Mouse (Mus musculus): ENCODE results near the gene Cyp2c40. TPM values are rescaled to one million over a fixed set of nuclear protein-coding genes. Genes with fewer than 3 reads are reported as not detected.

Gene Cyp2c40
- polyA plus RNA-seq (2012; fragmentation: generic; extraction: Trizol), result not detected

DNA sequence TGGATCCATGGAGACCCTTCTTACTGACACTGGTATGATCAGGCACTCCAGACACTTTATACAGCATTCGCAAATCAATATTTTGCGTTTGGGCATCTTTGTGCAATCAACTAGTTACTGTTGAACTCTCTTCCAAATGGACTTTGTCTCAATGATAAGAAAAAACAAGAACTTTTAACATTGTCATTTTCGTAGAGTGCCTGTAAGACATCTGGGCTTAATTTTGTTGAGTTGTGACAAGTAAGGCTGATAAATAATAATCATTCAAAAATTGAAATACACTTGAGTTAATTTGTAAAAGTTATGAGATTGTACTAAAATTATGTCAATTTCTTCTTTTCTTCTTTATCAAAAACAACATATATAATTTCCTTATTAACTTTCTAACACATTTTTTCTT is at the start of gene Cyp2c40:
Cyp2c40 (minus strand) TSS at position 101 of the 400 bp plus-strand sequence.

DNA sequence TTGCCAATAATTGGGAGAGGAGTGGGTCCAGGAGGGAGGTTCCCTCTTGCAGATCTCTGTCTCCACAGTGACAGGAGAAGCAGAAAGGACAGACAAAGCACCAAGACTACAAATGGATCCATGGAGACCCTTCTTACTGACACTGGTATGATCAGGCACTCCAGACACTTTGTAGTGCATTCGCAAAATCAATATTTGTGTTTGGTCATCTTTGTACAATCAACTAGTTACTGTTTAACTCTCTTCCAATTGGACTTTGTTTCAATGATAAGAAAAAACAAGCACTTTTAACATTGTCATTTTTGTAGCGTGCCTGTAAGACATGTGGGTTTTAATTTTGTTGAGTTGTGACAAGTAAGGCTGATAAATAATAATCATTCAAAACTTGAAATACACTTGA is 71.7 kb downstream of the Cyp2c40 start, which contains the start of gene Cyp2c68:
Cyp2c68 (minus strand) TSS at position 135 of the 400 bp plus-strand sequence.

Other genes starting within 250 kb of the Cyp2c40 start
- gene Cyp2c67, start 163.8 kb downstream of the Cyp2c40 start, polyA plus RNA-seq (2012; fragmentation: generic; extraction: Trizol), result not detected
- not detected for gene Cyp2c68, start 71.8 kb downstream of the Cyp2c40 start, polyA plus RNA-seq (2012; fragmentation: generic; extraction: Trizol)
- gene Cyp2c69, start 74.0 kb upstream of the Cyp2c40 start, polyA plus RNA-seq (2012; fragmentation: generic; extraction: Trizol), result not detected
- gene Cyp2c37, start 179.6 kb upstream of the Cyp2c40 start, polyA plus RNA-seq (2012; fragmentation: generic; extraction: Trizol), result not detected

Data from C3H10T1/2 (cell line).